Mouse (Mus musculus): ENCODE measurements around the gene Exo1.

Exo1 gene

DNA sequence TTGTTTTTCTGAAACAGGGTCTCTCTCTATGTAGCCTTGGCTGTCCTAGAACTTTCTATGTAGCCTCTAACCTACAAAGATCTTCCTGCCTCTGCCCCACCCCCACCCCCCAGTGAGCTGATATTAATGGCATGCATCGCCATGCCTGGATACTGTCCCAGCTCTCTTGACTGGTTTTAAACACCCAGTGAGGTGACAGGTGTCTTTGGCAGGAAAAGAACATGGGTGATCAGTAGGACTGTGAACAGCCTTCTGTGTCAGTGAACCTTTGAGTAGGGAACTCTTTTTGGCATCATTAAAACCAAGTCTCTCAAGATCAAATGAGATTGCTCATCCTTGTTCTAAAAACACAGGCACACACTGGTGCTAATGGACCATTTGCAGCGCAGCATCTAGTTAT is 81.4 kb downstream of the Exo1 start:
- DNase-seq, result no peak

Data from embryo, embryonic 11 days (tissue).